Mouse (Mus musculus) brain, embryonic 18.5 days (tissue): ENCODE measurements at regions not wholly inside any gene's neighbourhood (a gene's known extent, or its start where the extent isn't known, plus 50 kb on each side); places are given as distances from the start of the nearest gene placed in this dataset.

Source experiments
- DNase-seq: peaks from one replicate; pipeline ENCODE4 v3.0.0-alpha.2; 2012; ENCODE audit warnings: low read depth, low spot score

DNA sequence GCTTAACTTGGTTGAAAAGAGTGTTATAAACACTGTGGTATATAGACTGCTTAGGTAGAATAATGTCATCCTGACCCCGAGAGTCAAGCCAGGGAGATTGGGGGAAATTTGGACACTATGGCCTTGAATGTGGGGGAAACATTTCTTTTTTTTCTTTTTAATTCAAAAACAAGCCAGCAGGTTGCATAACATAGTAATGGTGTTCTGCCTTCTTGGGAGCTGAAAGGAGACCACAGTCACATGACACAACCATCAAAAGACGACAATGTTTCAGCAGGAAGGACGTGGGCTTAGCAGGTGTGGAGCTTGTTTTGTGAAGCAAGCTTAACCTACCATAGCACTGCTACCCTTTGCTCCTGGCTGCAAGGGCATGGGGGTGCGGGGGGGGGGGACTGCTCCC, 306.3 kb upstream of the Klf3 start:
- DNase-seq: no peak

DNA sequence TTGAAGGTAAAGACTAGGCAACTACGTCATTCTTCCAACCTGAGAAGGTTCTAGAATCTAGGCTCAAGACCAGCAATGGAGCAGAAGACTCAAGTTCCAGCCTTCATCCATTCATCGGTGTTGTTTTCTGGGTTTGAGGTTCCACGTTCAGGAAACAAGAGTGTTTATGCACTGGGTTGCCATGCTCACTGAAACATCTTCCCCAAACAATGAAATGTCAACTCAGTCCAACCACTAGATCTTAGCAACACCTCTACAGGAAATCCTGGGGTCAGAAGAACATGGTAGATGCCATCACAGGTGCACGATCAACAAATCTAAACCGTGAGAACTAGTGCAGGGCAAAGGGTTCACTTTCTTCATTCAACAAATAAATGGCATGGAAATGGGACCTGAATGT, 304.8 kb upstream of the Klf3 start:
- DNase-seq: no peak

DNA sequence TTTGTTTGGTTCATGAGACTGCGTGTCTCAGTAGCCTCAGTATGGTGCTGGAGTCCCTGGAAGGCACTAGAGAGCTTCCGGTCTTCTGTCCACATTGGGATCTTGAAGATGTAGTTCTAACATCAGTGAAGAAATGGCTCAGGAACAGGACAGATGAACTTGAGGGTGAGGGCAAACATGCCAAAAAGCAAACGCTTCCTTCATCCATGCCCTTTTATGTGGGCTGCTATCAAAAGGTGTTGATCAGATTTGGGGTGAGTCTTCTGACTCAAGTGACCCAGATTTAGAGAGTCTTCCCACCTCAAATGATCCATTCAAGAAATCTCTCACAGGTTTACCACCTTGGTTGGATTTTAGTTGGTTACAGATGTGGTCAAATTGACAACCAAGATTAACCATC, 304.1 kb upstream of the Klf3 start:
- DNase-seq: no peak

DNA sequence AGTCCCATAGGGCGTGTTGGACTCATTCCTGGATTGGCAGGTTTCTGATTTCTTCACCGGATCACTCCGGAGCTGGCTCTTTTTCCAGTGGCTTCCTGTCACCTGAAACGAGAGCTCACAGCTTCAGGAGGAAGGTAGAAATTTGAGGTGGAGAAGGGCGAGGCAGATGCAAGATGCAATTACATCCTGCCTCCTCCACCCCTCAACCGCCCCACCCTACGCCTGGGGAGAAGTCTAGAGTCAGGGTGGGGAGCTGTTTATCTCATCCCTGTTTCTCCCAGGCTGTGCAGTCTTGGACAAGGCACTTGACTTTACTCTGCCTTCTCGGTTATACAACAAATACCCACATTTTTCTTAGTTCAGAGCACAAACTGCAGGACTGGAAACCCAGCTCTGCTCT, 302.8 kb upstream of the Klf3 start:
- DNase-seq: no peak

DNA sequence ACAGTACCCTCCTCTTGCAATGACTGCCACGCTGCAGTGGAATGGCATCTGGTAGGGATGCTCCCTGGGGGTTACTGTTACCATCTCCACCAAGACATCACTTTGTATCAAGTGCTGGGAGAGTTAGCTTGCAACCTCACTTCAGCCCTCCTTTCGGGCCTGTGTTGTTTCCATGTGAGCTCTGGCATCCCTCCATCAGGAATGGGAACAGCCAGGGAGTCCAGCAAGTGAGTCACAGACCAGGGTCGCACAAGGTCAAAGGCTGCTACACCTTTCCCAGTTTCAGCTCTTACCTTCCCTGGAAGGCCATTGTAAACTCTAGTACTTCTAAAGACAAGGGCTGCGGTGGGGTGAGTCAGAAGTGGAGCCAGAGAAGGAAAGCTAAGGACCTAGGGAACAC, 302.3 kb upstream of the Klf3 start:
- DNase-seq: no peak

DNA sequence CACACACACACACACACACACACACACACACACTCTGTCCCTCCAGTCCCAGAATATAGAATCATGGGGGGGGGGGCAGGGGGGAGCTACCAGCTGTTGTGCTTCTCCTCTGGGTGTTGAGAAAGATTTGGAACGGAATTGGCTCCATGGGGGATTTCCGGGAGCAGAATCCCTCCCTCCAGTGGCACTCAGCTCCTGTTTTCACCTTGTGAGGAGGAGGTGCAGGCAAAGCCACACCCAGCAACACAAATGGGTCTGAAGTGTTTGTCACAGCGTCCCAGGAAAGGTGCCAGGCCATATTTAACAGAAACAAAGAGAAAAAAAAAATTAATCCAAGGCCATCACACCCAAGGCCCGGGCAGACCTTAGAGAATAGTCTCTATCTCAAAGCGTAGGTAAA, 301.4 kb upstream of the Klf3 start:
- no peak for DNase-seq

DNA sequence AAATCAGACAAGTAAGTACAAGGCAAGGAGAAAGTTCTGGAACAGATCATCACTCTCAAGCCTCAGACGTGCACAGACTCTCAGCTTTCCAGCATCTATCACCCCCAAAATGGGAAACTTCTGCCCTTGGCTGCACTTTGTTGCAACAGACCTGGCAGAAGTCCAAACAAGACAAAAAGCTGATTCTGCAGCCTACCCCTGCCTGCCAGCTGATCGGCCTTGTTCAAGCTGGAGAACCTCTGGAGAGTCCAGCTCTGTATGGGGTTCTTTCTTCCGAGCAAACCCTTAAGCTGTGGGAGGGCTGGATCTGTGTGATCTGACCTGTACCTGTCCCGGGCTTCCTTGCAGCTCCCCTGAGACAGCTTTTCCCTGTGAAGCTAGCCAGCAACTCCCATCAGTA, 299.7 kb upstream of the Klf3 start:
- no peak for DNase-seq

DNA sequence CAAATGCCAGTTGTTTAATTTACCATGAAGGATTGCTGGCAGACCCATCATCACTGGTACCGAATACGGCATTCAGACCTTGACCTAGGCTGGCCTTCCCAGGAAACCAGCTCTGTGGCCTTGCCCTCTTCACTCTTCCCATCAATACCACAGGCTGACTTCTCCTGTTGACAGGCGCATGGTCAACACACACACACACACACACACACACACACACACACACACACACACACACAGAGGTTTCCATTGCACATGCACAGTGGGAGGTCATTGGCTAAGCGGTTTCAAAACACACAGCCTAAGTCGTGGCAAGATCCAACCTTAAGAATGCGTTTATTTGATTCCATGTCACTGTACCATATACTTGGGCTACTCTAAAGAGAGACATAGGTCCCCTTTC, 298.7 kb upstream of the Klf3 start:
- DNase-seq: no peak

DNA sequence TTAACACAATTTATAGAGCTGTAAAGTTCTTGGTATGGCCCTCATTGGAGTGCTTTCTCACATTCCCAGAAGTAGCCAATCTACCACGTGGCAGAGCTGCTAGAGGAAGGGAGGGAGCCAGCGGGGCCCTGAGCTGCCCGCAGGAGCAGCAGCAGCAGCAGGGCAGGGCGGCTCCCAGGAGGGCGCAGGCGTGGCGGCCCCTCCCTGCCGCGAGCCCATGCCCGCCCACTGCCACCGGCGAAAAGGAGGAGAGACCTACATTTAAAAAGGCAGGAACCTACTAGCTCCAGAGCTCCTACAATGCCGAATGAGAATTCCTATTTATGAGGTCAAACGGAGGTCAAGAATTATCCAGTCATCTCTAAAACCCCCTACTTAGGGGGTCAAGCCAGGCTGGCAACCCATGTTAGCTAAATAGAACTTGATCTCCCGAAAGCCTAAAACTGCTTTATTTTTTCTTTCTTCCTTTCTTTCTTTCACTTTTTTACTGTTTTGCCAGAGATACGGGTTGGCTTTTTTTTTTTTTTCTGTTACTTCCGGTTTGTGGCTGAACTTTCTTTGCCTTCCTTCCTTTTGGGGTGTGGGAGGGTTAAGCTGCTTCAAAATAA, 297.9 kb upstream of the Klf3 start:
- DNase-seq: no peak

DNA sequence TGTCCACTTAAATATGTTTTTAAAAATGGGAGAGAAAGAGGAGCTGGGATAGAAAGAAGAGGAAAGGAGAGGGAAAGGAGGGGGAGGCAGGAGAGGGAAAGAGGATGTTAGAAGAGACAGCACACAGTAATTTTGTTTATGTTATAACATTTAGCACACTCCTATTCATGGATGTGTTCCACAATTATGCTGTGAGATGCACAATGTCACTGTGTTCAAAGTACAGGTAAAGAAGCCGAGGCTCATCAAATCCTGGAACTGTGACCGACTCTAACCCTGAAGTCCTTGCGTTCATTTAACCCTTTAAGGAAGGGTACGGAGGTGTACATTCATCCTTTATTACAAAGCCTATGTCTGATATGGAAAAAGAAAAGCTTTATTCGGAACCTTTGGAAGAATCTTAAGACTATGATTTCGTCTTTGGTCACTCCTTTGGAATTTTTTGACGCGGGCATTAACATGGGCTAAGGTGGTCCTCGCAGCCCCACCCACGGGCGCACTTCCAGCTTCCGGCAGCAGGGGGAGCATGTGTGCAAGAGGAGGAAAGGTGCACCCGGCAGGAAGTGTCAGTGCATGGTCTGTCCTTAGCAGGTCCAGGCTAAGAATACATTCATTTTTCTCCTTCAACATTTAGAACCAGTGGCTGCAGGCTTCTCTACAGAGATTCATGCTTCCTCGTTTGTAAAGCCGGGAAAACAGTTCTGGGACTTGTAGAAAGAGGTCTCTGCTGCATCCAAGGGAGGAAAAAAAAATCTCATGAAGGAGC, 297.2 kb upstream of the Klf3 start:
- DNase-seq: no peak

DNA sequence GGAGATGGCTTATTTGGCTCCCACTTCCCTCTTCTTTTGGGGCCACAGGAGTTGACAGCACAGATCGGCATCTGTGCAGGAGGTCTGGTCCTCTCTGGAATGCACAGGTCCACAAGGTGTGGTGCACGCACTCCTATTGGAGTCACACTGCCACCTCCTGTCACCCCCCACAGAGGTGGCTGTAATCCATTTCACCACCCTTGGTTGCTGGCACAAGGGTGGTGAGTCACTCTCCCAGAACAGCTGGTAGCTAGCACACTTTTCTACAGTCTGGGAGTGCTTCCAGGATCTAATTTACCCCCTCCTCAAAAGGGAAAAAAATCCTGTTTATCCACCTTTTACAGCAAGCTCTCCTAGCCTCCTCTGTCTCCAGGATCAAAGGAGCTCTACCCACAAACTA, 294.6 kb upstream of the Klf3 start:
- no peak for DNase-seq

DNA sequence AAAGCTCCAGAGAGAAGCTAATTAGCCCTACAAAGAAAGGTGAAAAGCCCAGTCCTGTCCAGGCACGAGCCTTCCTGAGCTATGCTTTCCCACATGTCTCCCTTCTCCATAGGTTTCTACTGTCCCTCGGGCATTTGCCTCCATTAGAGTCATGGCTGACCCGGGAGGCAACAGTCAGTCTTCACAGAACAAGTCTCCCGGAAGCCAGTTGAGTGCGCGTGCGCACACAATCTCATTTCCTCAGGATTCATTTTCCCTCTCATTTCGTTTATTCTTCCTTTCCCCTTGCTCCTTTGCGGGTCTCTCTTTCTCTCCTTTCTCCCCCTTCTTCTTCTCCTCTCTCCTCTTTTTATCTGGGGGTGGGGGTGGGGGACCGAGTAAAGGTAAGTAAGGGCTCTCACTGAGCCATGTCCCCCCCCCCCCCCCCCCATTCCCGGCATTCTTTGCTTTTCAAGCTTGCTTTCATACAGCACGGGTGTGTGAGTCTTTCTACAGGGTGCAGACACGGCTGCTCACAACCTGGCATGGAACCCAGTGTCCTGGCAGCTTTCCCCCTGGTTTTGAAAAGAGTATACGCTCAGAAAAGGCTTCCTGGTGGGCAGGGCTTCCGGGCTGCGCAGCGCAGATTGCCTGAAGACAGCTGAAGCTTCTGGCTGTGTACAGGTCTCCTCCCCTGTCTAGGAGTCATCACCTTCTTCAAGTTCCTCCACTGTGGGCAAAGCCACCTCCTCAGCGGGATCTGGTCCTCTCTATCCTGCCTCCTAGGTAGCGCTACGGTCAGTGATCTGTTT, 289.8 kb upstream of the Klf3 start:
- no peak for DNase-seq

DNA sequence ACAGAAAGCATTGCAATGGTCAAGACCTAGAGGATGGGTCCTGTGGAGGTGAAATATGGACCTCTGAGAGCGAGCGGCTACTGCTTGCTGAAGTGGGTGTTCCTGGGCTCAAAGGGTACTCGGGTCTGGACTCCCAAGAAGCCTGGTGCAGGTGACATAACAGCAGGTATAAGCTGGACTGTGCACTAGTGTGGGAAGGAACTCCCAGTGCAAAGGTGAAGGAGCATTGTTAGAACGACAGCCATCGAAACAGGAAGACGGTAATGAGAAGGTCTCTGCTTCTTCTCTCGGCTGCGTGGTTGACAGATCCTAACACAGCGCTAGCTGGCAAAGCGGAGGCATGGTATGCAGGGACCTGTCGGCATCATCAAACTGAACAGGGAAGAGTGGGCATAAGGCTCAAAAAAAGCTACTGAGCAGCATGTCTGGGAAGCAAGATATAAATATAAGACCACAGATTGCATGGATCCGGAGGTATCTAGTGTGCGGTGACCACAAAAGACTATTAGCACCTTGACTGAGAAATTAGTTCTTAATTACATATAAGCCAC, 287.0 kb upstream of the Klf3 start:
- no peak for DNase-seq

DNA sequence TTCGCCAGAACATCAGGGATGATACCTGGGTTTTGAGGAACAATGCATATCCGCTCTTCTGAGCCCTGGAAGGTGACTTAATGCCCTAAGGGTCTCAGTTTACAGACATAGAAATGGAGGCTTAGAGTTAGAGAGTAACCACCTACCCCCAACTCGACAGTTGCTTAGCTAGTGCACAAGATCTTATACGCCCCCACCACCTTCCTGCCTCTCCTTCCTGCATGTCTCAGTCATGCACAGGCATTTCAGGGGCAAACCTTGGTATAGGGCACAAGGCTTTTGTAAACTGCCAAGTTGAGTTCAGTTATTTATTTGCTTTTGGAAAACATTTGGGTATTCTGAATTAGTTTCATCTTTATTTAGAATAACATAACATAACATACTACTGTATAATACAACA, 285.9 kb upstream of the Klf3 start:
- DNase-seq: no peak

DNA sequence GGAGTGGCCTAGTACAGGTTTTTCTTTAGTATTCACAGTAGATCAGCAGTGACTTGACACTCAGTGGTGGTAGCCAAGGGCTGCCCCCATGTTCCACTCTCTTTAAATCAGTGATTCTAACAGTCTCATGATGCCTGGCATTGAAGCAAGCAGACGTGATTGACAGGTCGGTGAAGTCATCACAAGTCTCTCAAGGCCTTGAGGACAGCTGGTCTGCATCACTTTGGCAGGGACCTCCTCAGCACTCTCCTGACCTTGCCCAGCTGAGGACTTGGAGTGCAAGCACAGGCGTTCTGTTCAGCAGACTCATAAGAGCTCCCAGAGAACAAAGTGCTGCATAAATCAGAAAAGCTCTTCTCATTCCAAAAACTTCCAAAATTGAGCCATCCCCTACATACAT, 285.4 kb upstream of the Klf3 start:
- DNase-seq: no peak

DNA sequence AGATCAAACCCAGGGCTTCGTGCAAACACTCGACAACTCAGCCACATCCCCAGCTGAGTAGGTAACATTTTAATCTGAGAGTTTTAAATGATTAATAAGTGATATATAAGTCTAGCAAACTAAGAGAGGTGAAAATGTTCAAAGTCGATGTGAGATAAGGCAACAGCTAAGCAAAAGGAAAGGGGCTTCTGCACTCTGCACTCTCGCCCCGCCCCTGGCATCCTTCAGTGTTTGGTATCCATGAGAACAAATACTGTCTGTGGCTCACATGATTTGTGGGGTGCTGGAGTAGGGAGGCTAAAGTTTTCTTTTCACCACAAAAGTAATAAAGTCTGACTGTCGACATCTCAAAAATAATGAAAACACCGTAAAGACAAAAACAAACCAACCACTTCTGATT, 284.2 kb upstream of the Klf3 start:
- no peak for DNase-seq

DNA sequence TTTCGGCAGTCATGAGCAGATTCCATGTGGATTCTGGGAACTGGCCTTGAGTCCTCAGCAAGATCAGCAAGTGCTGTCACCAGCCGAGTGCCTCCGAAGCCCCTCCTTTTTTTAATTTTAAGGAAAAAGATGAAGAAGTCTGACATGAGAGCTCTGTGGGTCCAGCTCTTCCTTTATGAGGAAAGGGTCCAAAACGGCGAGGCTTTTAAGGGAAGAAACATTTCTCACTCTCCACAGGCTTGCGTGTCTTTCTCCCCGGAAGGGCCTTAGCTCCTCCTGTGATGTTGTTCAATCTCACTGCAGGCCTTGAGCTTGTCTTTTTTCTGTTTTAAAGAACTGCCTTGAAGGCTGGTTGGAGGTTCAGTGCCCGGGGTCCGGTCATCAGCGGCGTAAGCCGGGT, 283.5 kb upstream of the Klf3 start:
- no peak for DNase-seq

DNA sequence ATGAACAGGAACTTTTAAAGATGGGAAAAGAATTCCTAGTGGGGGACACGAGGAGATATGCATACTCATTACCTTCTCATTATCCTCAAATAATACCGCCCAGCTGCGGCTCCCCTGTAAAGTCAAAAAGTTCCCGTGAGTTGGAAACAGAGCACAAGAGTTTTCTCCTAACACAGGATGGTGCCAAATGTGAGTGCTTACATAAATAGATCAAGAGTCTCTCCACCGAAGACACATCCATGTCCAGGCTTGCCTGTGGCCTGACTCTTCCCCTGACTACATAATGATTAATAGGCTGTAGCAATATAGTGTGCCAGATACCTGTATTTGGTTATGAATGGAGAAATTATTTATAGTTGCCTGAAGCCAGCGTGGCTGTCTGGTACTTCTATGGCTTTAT, 281.8 kb upstream of the Klf3 start:
- DNase-seq: no peak

DNA sequence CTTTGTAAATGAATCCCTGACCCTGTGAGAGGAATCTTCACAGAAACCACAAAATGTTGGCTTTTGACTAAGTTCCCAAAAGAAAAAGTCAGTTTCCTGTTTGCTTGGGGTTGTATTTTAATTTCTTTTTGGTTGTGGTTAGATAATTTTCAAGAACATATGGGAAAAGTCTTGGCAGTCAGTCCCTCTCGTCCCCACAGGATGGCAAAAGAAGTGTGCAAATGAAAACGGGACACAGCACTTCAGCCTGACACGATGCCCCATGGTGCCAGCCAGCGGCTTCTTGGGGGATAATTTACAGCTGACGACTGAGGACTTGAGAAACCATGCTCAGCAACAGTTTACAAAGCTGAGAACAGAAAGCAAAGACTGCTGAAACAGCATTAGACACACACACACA, 281.2 kb upstream of the Klf3 start:
- DNase-seq: no peak

DNA sequence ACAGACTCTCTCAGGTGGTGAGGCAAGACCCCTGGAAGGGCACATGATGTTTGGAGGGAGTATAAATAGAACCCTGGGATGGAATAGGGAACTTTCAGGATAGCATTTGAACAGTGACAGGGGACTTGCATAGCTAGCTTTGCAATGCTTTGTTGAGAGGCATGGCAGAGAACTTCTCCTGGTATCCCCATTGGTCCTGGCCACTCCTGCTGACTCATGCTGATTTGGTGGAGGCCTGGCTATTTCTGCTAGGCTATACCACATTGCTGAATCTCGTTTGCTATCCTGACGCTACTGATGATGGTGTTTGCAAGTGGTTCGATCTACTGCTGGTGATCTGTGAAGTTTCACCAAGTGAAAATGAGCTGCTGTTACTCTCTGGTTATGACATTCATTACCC, 276.7 kb upstream of the Klf3 start:
- no peak for DNase-seq

DNA sequence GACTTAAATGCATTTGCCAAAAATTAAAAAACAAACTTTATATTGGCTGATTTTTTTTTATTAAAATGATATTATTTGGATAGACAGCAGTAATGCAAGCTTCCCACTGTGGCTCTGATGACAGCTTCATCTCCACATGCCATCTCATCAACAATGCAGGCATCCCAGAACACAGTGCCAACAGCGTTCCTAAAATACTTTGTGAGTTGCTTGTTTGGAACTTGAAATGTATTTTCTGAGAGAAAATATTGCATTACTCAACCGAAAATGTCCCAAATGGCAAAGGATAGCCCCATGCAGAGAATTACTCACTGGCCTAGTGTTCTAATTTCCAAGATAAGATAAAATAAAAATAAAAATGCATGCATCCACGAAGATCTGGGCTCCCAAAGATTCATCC, 275.2 kb upstream of the Klf3 start:
- no peak for DNase-seq

DNA sequence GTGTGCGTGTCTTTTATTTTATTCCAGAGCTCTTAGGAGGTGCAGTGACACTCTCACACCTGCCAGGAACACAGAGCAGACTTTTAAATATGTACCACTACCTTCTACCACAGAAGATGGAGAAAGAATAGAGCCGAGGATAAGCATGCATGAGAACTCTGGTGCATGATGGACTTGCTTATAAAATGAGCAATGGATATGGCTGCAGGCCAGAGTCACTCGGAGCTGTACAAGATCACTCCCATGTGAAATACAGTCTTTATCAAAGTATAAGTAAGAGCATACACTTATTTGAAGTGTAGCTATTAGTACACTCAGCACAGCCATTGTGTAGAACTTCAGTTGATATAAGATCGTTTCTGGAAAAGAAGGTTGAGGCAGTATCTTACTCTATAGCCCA, 268.8 kb upstream of the Klf3 start:
- DNase-seq: no peak

DNA sequence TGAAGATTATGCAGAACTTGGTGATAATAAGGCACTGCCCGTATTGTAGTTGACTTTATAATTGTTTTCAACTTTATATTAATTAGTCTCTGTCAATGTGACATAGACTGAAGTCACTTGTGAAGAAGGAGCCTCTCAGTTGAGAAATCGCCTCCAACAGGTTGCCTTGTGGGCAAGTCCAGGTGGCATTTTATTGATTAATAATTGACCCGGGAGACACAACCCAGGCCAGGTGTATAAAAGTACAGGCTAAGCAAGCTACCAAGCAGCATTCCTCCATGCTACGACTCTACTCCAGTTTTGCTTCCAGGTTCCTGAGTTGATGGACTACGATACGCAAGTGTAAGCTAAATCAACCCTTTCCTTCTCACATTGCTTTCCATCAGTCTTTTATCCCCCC, 268.2 kb upstream of the Klf3 start:
- DNase-seq: no peak
